Mouse (Mus musculus) forebrain, postnatal 0 days (tissue): Measurements from ENCODE around the gene Gorab. TPM values are rescaled to one million over a fixed set of nuclear protein-coding genes. Genes with fewer than 3 reads are reported as not detected.

Experiments used
- ATAC-seq: fragments of 200-750 bp; cut with Nextera tagmentation; 2 replicates; pipeline ENCODE4 v1.8.0; 2017; ENCODE audit warnings: mild to moderate bottlenecking, moderate library complexity
- DNase-seq: peaks from one replicate; pipeline ENCODE4 v3.0.0-alpha.2; 2015
- H3K27ac ChIP-seq: fragments of 300-500 bp; sonication (generic); 2 replicates; pipeline ENCODE4 v1.5.1; 2014; ENCODE audit warnings: low read depth, mild to moderate bottlenecking, antibody characterized with exemption, low read length, moderate library complexity, mixed read lengths
- H3K27me3 ChIP-seq: fragments of 300-500 bp; sonication (generic); 2 replicates; pipeline ENCODE4 v1.6.1; 2014; ENCODE audit warnings: mild to moderate bottlenecking, low read length, mixed read lengths; ENCODE audit not compliant: insufficient read depth
- H3K36me3 ChIP-seq: fragments of 300-500 bp; sonication (generic); 2 replicates; pipeline ENCODE4 v1.6.1; 2014; ENCODE audit warnings: mild to moderate bottlenecking, moderate library complexity; ENCODE audit not compliant: insufficient read depth
- H3K4me1 ChIP-seq: fragments of 300-500 bp; sonication (generic); 2 replicates; pipeline ENCODE4 v1.6.1; 2014; ENCODE audit warnings: antibody characterized with exemption; ENCODE audit not compliant: insufficient read depth
- H3K4me2 ChIP-seq: fragments of 300-500 bp; sonication (generic); 2 replicates; pipeline ENCODE4 v1.6.1; 2014; ENCODE audit warnings: low read depth, mild to moderate bottlenecking, moderate library complexity
- H3K4me3 ChIP-seq: fragments of 300-500 bp; sonication (generic); 2 replicates; pipeline ENCODE4 v1.5.1; 2014; ENCODE audit warnings: low read depth, low read length, mixed read lengths
- H3K9ac ChIP-seq: fragments of 300-500 bp; sonication (generic); 2 replicates; pipeline ENCODE4 v1.6.1; 2014; ENCODE audit warnings: mild to moderate bottlenecking
- H3K9me3 ChIP-seq: fragments of 300-500 bp; sonication (generic); 2 replicates; pipeline ENCODE4 v1.6.1; 2016; ENCODE audit warnings: low read length
- CTCF ChIP-seq: sonication (generic); IDR thresholded peaks from 2 replicates; pipeline ENCODE4 v1.5.1; 2016; ENCODE audit warnings: antibody characterized with exemption, control low read depth, low read depth
- WGBS: fragments of 180-500 bp; shearing (Covaris S2); extraction: QIAGEN DNeasy Blood & Tissue Kit; methylation state at CpG from one replicate; pipeline ENCODE4 v1.1.7; 2014; 5-methylcytosine and 5-hydroxymethylcytosine counted together
- polyA plus RNA-seq: library from polyadenylated mRNA; unstranded; fragments of >200 nt; fragmentation: Nextera tagmentation; extraction: Ambion mirVana; gene quantifications from 2 replicates; pipeline ENCODE4 v1.2.1, GENCODE M21; 2015
- total RNA-seq: library from RNA; depleted of rRNA; stranded (reverse); fragments of >200 nt; gene quantifications from 2 replicates; pipeline ENCODE4 v1.2.3, GENCODE M21; 2014; rRNA removed

Gorab gene
- total RNA-seq (16.6 and 18.6 TPM in 2 replicates), polyA plus RNA-seq (15.8 and 15.9 TPM in 2 replicates)

- Histone ChIP-seq H3K4me1 (peaks cover 10% of the 10 kb centered on the region; the same call in 1 of the 2 replicates), H3K27ac (peak within 1 kb of the TSS; percentile 87), H3K4me3 (peak within 1 kb of the TSS; percentile 79), H3K9ac (peak within 1 kb of the TSS; percentile 77), H3K27me3 (no peaks in the 10 kb centered on the region), H3K36me3 (no peaks in the 10 kb centered on the region), H3K9me3 (no peaks in the 10 kb centered on the region), H3K4me2 (peak within 1 kb of the TSS; percentile 70)
- peak; percentile 98 for DNase-seq
- no peak for TF ChIP-seq CTCF
- ATAC-seq, result peak; percentile 100
- WGBS, result under 1% methylated on average over 28 of the region's 28 CpGs
Observed at GRCm38 (mm10) chr1:163403498-163404126, at the start of gene Gorab. Gene Gorab (minus strand): TSS chr1:163403669.

- no peaks in the 10 kb centered on the region for H3K36me3 ChIP-seq
- no peak overlapping the region for H3K27ac ChIP-seq
- DNase-seq (no peak), ATAC-seq (no peak)
- no peaks in the 10 kb centered on the region for H3K27me3 ChIP-seq
- no peak overlapping the region for H3K4me3 ChIP-seq
- no peaks in the 10 kb centered on the region for H3K9me3 ChIP-seq
- no peak overlapping the region for H3K4me2 ChIP-seq
- WGBS, result 45% methylated on average over 3 of the region's 3 CpGs
- H3K9ac ChIP-seq, result no peak overlapping the region
- H3K4me1 ChIP-seq, result no peaks in the 10 kb centered on the region
- no peak for TF ChIP-seq CTCF
Observed at GRCm38 (mm10) chr1:163443832-163444231, 40.4 kb upstream of the Gorab start.

GRCm38 (mm10) chr1:163439002-163439401 is 35.5 kb upstream of the Gorab start:
- no peaks in the 10 kb centered on the region for H3K36me3 ChIP-seq
- no peak for TF ChIP-seq CTCF
- no peaks in the 10 kb centered on the region for H3K4me1 ChIP-seq
- DNase-seq, result no peak
- H3K4me2 ChIP-seq, result no peak overlapping the region
- H3K4me3 ChIP-seq, result no peak overlapping the region
- 82% methylated on average over 2 of the region's 2 CpGs for WGBS
- no peak overlapping the region for H3K9ac ChIP-seq
- no peak for ATAC-seq
- no peaks in the 10 kb centered on the region for H3K27me3 ChIP-seq
- no peak overlapping the region for H3K27ac ChIP-seq
- H3K9me3 ChIP-seq, result no peaks in the 10 kb centered on the region

DNA sequence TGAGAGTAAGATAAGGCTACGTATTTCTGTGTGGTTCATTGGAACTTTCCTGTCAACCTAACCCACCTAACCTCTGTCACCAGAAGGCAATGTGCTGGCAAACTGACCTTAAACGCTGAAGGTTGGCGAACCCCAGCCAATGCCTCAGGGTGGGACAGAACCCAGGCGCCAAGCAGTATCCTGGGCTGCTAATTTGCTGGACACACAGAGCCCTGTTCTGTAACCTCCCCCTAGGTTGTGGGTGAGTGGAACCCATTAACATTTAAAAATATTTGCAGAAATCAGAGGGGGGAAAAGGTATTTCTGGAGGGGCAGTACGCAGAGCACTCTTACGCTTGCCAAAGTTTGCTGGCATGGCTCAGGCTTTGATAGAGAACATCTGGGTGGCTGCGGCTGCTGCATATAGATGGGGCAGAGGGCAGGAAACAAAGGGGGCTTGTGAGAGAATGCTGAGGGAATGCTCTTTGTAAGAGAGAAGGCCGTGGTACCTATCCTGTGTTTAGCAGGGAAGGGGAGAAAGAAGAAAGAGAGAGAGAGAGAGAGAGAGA is 20.1 kb upstream of the Gorab start:
- WGBS, result 67% methylated on average over 8 of the region's 8 CpGs

GRCm38 (mm10) chr1:163417191-163417590 is 13.7 kb upstream of the Gorab start:
- H3K4me1 ChIP-seq, result no peaks in the 10 kb centered on the region
- no peaks in the 10 kb centered on the region for H3K36me3 ChIP-seq
- no peak for DNase-seq
- H3K9ac ChIP-seq, result no peak overlapping the region
- no peak overlapping the region for H3K27ac ChIP-seq
- no peak for ATAC-seq
- 74% methylated on average over 2 of the region's 2 CpGs for WGBS
- H3K27me3 ChIP-seq, result no peaks in the 10 kb centered on the region
- TF ChIP-seq CTCF, result no peak
- H3K4me3 ChIP-seq, result no peak overlapping the region
- H3K4me2 ChIP-seq, result no peak overlapping the region
- H3K9me3 ChIP-seq, result no peaks in the 10 kb centered on the region

More for the DNA sequence above, 20.1 kb upstream of the Gorab start:
- Histone ChIP-seq H3K27ac (no peak overlapping the region), H3K9ac (no peak overlapping the region), H3K36me3 (no peaks in the 10 kb centered on the region), H3K4me3 (no peak overlapping the region), H3K4me2 (no peak overlapping the region), H3K4me1 (no peaks in the 10 kb centered on the region), H3K9me3 (no peaks in the 10 kb centered on the region), H3K27me3 (no peaks in the 10 kb centered on the region)
- ATAC-seq (no peak), DNase-seq (no peak)
- no peak for TF ChIP-seq CTCF

DNA sequence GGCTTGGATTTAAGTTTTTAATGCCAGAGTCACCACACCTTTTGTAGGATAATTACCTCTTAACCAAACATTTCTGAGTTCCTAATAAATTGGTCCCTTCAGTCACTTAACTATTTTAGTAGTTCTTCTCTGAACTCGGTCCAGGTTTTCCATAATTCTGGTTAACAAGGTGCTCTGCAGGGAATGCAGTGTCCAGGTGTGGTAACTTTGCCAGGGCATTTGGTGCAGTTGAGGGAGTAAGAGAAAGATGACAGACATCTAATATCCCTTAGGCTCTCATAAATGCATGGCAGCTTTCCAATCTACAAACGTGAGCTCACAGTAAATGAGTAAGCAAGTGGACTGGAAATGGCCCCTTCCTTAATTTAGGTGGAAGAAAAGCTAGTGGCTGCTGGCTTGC is 10.7 kb upstream of the Gorab start:
- Histone ChIP-seq H3K27me3 (no peaks in the 10 kb centered on the region), H3K4me1 (no peaks in the 10 kb centered on the region), H3K4me2 (no peak overlapping the region), H3K27ac (no peak overlapping the region), H3K9ac (no peak overlapping the region), H3K9me3 (no peaks in the 10 kb centered on the region), H3K4me3 (no peak overlapping the region), H3K36me3 (no peaks in the 10 kb centered on the region)
- no peak for DNase-seq
- WGBS, result 69% methylated on average over 2 of the region's 2 CpGs
- TF ChIP-seq CTCF, result no peak
- ATAC-seq, result no peak

DNA sequence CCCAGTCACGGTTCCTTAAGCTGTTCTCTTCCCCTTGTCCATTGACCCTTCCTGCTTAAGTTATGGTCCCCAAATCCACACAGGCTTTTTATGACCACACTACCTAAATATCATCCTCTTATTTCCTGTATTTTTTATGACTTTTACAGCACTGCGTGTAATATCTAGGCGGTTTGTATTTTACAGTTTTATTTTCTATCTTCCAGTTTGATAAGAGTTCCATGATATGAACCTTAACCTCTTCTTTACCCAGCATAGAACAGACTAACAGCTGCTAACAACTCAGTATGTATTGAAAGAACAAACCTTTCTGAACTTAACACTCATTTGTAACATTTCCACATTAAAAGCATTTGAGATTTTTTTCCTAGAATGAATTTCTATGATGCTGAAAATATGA is 2.7 kb upstream of the Gorab start:
- Histone ChIP-seq H3K9me3 (no peaks in the 10 kb centered on the region), H3K27me3 (no peaks in the 10 kb centered on the region), H3K4me3 (no peak overlapping the region), H3K27ac (no peak overlapping the region), H3K36me3 (no peaks in the 10 kb centered on the region), H3K4me2 (no peak overlapping the region), H3K9ac (no peak overlapping the region), H3K4me1 (peaks cover 10% of the 10 kb centered on the region; the same call in 1 of the 2 replicates)
- no peak for TF ChIP-seq CTCF
- ATAC-seq, result no peak
- DNase-seq, result no peak
- WGBS, result 77% methylated on average over 3 of the region's 3 CpGs
